Mouse (Mus musculus) skeletal muscle tissue, adult 2 months (tissue): ENCODE measurements around the gene Pitpnc1.

Experiments used
- DNase-seq: peaks from one replicate; pipeline ENCODE4 v3.0.0-alpha.2; 2012; ENCODE audit warnings: low read depth, low spot score

Gene Pitpnc1

DNA sequence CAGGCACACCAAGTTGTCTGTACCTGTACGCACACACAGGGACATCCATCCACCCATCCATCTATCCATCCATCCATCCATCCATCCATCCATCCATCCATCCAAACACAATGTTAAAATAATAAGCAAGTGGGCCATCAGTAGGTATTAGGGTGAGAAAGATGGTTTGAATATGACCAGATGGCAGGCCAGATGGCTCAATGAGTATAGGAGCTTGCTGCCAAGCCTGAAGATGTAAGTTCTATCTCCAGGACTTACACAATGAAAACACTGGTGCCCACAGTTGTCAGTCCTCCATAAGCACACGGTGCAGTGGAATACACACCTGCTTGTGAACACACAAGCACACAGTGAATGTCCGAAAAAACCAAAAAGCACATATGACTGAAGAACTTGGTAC is 186.9 kb downstream of the Pitpnc1 start:
- DNase-seq = no peak

- DNase-seq = no peak
These were observed 188.0 kb downstream of the Pitpnc1 start for GRCm38 (mm10) chr11:107282481-107282880.

GRCm38 (mm10) chr11:107279258-107279657 is 191.2 kb downstream of the Pitpnc1 start:
- no peak for DNase-seq

GRCm38 (mm10) chr11:107276898-107277297 is 193.6 kb downstream of the Pitpnc1 start:
- peak; percentile 38 for DNase-seq

DNA sequence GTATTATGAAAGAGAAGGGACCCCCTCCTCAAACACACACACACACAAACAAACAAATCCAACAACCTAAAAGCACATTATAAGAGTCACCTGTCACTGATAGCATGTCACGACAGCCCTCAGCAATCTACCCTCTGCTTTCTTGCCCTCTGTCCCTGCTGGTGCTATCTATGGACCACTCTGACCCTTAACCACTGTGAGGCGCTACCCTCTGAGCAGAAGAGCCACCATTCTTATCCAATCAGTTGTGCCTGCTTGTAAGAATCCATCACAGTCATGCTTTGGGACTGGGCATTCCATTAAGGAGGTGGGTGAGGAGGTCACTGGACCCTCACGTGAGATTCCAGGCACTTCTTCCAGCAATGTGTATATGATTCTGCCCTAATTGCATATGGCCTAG is 194.2 kb downstream of the Pitpnc1 start:
- DNase-seq = no peak

- peak; percentile 58 for DNase-seq
These were observed 194.6 kb downstream of the Pitpnc1 start for GRCm38 (mm10) chr11:107275902-107276301.

DNA sequence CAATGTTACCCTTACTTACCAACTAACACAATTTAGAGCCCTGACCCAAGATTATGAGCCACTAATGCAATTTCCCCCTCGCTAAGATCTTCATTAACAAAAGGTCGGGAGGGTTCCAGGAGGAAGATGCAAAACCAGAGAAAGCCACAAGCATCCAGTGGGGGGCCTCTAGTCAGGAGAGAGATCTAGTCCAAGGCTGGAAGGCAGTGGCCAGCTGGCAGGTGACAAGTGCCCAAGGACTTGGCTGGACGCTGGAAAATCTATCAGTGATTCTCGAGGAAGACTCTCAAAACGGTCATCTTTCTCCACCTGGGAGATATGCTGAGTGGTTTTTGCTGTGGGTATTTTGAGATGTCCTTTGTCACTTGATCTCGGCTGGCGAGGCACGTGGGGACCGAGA is 196.3 kb downstream of the Pitpnc1 start:
- DNase-seq = no peak

GRCm38 (mm10) chr11:107272351-107272975 is 198.0 kb downstream of the Pitpnc1 start:
- DNase-seq = no peak

- DNase-seq = no peak
These were observed 199.9 kb downstream of the Pitpnc1 start for GRCm38 (mm10) chr11:107270564-107270963.

GRCm38 (mm10) chr11:107267522-107267921 is 203.0 kb downstream of the Pitpnc1 start:
- no peak for DNase-seq

DNA sequence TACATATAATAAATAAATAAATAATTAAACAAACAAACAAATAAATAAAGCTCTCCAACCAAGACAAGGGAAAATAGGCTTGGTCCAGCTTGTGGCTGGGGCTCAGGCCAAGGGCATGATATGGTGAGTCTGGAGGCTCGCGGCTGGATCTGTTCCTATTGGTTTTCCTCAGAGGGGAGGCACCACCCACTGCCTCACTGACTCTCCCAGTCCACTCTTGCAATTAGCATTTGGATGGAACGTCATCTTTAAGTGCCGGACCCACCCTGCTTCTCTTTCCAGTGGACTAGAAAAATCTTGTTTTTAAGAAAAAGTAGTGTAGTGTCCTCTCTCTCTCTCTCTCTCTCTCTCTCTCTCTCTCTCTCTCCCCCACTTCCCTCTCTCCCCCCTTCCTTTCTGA is 204.6 kb downstream of the Pitpnc1 start:
- DNase-seq = no peak

GRCm38 (mm10) chr11:107264889-107265615 is 205.4 kb downstream of the Pitpnc1 start:
- no peak for DNase-seq

GRCm38 (mm10) chr11:107263838-107264237 is 206.7 kb downstream of the Pitpnc1 start:
- no peak for DNase-seq

GRCm38 (mm10) chr11:107259428-107259827 is 211.1 kb downstream of the Pitpnc1 start:
- DNase-seq = no peak

DNA sequence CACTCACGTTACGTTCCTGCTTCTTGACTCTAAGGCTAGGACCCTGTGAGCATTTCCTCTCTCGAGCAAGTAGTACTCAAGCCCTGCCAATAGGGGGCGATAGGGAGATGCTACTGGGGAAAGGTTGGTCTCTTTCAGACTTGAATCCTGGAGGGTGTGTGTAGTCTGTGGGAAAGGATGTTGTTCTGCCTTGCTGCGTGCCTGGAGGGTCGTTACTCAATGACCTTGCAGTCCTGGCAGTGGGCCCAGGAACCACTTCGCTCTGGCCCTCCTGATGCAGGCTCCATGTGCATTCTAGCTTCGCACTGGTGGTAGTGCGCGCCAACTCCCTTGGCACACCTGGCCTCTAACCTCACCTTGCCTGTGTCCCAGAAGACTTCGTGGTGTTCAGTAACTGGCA is 215.3 kb downstream of the Pitpnc1 start:
- DNase-seq = no peak

DNA sequence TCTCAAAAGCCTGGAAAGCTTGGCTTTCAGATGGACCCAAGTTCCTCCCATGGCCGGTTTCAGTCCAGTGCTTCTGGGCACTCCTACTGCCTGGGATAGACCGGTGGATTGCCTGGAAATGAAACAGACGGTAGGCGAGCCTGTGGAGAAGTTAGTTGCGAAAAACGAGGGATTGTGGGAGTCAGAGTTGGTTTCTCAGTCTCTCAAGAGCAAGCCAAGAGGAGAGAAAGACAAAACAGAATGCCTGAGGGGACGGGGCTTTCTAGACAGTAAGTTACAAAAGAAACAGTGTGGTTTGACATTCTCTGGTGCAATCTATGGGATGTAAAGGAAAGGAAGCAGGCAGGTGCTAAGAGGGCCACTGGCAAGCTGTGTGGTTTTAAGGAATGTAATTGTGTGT is 216.3 kb downstream of the Pitpnc1 start:
- no peak for DNase-seq

DNA sequence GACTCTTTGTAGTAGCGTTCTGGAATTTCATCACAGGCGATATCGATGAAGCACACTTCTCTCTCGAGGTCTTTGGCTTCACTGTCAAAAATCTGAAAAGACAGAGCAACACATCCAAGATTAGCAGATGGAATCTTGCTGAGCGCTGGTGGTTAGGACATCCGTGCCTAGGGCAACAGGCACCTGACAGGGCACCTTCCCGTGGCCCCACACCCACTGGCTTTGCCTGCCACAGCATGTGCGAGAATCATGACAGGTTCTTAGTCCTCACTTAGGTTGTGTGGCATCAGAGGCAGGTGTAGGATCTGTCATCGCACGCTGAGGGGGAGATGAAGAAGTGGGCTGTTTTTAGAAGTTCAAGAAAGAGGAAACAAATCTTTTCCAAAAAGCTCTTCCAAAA is 218.5 kb downstream of the Pitpnc1 start:
- DNase-seq = no peak

- DNase-seq = no peak
These were observed 219.0 kb downstream of the Pitpnc1 start for GRCm38 (mm10) chr11:107251460-107251859.

DNA sequence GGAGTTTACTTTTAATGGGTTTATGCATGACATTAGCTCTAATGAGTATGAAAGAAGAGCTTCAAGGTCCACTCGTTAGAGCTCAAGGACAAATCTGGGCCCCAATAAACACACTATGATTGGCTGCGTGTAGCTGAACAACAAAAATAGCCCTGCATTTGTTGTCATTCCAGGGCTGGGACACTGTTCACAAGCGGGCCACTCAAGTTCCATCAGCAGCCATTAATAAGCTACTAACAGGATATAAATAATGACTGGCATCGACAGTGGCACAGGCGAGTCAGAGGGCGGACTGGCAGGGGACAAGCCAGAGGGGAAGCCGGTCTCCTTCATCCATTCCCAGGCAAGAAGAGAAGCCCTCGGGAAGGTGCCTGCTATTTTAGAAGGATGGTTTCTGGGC is 219.6 kb downstream of the Pitpnc1 start:
- peak; percentile 60 for DNase-seq

DNA sequence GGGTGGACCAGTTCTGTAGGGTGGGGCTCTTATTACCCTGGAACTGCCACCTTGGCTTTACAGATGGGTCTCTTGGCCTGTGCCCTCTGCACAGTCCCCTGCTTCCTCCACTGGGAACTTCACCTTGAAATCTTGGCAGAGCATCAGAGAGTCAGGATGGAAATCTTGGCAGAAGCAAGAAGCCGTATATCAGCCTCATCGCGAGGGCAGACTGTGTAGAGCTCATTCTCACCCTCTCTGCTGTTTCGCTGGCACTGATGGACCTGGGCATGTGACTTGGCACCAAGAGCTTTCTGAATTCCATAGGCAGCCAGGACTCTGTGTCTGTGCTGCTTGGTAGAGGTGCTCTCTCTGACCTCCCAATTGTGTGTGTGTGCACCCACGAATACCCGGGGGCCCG is 221.7 kb downstream of the Pitpnc1 start:
- DNase-seq = peak; percentile 64

DNA sequence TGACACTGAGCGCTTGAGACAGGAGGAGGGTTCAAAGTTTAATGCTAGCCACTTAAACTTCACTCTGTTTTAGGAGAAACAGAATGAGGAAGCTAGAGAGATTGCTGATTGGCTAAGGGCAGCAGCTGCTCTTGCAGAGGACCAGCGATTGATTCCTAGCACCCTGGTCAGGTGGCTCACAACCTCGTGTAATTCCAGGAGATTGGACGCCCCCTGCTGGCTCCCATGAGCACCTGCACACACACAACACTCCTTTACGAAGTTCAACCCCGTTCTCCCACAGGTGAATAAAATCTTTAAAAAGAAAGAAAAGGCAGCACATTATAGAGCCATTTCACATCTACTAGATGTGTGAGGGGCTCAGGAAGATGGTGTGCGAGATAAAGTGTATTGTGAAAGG is 224.8 kb downstream of the Pitpnc1 start:
- no peak for DNase-seq

GRCm38 (mm10) chr11:107243126-107243525 is 227.4 kb downstream of the Pitpnc1 start:
- DNase-seq = no peak

DNA sequence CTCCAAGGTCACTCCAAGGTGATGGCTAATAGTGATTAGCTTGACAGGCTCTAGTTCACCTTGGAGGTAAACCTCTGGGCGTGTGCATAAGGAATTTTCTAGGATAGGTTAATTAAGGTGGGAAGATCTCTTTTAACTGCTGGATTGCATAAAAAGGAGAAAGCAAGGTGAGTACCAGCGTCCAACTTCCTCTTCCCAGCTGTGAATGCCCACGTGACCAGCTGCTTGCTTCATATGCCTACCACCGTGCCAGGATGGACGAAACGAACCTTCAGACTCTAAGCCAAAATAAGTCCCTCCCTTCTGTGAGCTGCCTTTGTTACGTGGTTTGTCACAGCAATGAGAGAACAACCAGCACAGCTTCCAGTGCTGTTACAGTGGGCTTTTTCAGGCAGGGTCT is 228.8 kb downstream of the Pitpnc1 start:
- DNase-seq = no peak
